Mouse (Mus musculus) cerebellum, adult 11 months (tissue): ENCODE results near the gene Eid2.
A peak's percentile ranks its signal among the peaks of the same experiment; 100 is the strongest.
"Not testable (repeated sequence)": the region's sequence is repeated elsewhere in the genome, so short reads cannot be mapped to it uniquely, and the experiment has no call there.

Experiments used
- DNase-seq: peaks from one replicate; pipeline ENCODE4 v3.0.0; 2022

The Eid2 gene

GRCm38 (mm10) chr7:28267129-28268041 lies at the start of gene Eid2:
Gene Eid2, plus strand, starts transcription at chr7:28267881.
- peak; percentile 89 for DNase-seq

GRCm38 (mm10) chr7:28218951-28219740 lies 48.5 kb upstream of the Eid2 start:
- DNase-seq, result peak; percentile 9

DNA sequence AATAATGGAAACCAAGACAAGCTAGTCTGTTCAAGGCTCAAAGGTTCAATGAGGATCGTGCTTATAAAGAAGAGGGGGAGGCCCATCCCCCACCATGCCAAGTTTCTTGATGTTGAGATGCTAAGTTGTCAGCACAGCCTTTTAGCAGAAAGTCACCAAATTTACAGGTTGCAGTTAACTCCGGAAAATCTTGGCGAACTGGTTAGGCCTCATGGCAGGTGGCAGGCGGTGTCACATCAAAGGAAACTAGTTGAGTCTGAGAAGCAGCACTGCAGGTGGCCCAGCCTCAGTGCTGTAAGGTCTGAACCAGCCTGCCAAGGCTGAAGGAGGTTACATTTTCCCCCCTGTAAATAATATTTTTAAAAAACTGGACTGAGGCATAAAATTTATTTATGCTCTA lies 40.8 kb upstream of the Eid2 start:
- not testable (repeated sequence) for DNase-seq

DNA sequence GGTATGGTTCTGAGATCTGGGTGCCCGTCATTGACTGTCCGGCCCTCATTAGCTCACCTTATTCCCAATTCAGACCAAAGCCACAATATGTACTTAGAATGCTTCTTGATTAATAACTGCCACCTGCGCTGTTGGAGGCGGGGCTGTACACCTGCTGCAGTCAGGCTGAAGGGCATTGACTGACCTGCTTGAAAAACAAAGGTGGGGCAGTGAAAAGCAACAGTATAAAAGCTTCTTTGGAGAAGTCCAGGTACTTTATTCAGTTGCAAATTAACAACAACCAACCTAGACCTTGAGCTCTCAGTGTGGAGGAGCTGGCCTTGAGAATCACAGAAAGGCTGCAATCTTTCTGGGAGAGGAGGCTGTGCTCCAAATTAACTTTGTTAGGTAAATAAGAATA lies 40.3 kb upstream of the Eid2 start:
- DNase-seq, result not testable (repeated sequence)

GRCm38 (mm10) chr7:28243943-28244342 lies 23.7 kb upstream of the Eid2 start:
- DNase-seq, result not testable (repeated sequence)

GRCm38 (mm10) chr7:28248957-28249356 lies 18.7 kb upstream of the Eid2 start:
- DNase-seq, result no peak

DNA sequence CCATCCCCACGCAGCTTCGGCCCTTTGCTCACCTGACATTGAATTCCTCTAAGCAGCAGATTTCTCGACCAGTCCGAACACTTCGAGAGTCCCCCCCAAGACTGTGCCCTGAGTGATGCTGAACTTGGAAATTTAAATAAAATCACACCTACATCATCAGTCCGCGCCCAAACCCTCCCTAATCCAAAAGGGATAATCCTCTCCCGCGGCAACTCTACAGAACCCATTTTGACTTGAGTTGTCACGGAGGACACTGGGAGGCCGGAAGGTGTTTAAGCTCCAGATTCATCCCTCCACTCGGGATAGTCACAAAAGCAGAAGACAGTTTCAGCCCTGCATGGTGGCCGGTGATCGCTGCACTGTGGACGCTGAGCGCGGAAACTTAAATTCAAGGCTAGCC lies 15.7 kb upstream of the Eid2 start:
- DNase-seq, result no peak

GRCm38 (mm10) chr7:28254591-28254990 lies 13.1 kb upstream of the Eid2 start:
- DNase-seq, result no peak

- no peak for DNase-seq
Measured at GRCm38 (mm10) chr7:28255476-28255875, 12.2 kb upstream of the Eid2 start.

GRCm38 (mm10) chr7:28262861-28263260 lies 4.8 kb upstream of the Eid2 start:
- no peak for DNase-seq

GRCm38 (mm10) chr7:28263786-28264185 lies 3.9 kb upstream of the Eid2 start:
- DNase-seq, result no peak

DNA sequence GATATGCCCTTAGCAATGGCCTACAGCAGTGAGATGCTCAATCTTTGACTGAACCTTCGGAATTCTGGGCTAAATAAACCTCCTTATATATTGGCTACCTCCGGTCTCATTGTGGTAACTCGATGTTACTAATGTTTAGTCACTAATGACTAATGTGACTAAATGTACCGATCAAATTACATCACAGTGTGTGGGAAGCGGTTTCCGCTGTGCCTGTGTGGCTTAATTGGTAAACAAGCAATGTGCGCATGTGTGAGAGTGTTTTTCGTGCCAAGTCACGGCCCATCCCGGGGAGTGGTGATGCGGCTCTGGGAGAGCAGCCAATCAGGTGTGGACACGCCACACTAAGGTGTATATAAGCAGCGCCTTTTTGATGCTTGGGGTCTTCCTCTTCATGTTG lies 2.3 kb upstream of the Eid2 start:
- DNase-seq, result no peak

- peak; percentile 57 for DNase-seq
Measured at GRCm38 (mm10) chr7:28268042-28268531, 406 bp downstream of the Eid2 start.

DNA sequence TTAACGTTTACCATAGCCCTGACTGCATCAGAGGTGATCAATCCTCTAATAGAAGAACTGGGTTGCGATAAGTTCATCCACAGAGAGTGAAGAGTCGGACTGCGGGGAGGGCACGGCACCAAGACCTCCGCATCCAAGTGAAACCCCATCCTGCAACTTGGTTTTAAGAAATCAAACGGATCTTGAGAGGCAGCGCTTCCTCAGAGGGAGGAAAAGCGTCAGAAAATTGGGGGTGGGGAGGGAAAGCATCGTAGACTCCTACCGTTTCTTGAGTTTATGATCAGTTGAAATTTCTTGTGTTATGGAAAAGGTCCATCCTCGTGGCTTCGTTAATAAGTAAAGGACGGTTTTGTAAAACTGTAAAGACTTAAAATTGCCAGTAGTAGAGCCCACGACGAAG lies 895 bp downstream of the Eid2 start:
- DNase-seq, result no peak

DNA sequence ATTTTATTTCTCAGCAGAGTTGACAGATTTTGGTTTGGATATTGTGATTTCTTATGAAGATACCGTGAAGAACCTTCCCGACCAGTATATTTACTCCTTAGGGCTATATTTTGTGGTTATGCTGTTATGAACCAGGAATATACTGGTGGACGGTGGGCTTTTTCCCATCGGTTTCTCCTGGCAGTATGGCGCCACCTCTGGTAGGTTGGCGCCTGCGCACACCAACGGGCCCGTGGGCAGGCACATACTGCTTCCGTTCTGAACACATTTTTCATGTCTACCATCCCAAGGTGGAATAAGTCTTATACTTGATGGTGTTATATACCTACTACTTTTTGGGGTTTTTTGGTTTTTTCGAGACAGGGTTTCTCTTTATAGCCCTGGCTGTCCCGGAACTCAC lies 1.7 kb downstream of the Eid2 start:
- DNase-seq, result no peak

DNA sequence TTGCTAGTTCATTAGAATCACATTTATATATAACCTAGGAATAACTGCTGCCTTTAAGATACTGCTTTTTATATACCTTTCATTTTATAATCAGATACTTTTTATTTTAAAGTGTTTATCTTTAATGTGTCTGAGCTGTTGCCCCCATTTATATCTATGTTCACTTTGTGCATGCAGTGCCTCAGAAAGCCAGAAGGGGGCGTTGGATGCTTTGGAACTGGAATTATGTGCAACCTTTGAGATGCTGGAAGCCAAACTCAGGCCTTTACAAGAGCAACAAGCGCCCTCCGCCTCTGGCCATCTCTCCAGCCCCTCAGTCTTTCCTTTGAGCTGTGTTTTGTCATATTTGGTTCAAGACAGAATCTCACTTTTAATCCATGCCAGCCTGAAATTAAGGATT lies 4.1 kb downstream of the Eid2 start:
- no peak for DNase-seq

DNA sequence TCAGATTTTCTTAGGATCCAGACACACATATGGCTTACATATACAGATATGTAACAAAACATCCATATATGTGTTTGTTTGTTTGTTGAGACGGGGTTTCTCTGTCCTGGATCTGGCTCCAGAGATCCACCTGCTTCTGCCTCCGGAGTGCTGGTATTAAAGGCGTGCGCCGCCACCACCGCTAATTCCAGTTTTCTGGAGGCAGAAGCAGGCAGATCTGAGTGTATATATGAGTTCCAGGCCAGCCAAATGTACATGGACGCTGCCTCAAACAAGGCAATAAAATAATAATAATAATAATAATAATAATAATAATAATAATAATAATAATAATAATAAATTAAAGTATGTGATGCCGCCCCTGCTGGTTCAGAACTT lies 9.5 kb downstream of the Eid2 start:
- no peak for DNase-seq

DNA sequence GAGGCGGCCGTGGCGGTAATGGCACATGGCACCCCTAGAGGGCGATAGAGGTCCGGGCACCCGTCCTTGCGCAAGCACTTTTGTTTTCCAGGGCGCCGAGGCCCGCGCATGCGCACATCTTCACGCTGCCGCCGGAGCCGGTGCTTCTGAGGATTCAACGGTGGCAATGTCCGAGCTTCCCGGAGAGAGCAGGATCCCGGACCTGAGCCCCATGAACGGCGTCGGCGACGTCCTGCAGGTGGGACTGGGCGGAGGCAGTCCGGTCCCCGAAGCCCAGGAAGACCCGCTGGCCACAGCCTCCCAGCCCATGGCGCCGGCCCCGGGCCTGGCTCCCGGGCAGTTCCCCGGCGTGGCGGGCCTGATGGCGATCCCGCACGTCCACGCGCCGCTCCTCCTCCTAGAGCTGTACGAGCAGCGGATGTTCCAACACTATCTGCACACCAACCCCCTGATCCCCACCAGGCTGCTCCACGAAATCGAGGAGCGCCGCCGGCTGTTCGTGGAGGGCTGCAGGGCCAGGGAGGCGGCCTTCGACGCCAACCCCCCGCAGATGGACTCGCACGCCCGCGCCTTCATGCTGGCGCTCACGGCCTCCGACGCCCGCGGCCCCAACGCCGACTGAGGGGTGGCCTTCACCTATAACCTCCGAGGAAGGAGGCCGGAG lies 10.1 kb downstream of the Eid2 start, which contains the start of gene Eid2b:
Eid2b (plus strand) TSS at position 125 of the 664 bp plus-strand sequence.
- DNase-seq, result peak; percentile 97

- no peak for DNase-seq
Measured at GRCm38 (mm10) chr7:28278279-28278652, 10.6 kb downstream of the Eid2 start.

- no peak for DNase-seq
Measured at GRCm38 (mm10) chr7:28280630-28281029, 12.9 kb downstream of the Eid2 start.

GRCm38 (mm10) chr7:28290165-28290564 lies 22.5 kb downstream of the Eid2 start:
- DNase-seq, result no peak

DNA sequence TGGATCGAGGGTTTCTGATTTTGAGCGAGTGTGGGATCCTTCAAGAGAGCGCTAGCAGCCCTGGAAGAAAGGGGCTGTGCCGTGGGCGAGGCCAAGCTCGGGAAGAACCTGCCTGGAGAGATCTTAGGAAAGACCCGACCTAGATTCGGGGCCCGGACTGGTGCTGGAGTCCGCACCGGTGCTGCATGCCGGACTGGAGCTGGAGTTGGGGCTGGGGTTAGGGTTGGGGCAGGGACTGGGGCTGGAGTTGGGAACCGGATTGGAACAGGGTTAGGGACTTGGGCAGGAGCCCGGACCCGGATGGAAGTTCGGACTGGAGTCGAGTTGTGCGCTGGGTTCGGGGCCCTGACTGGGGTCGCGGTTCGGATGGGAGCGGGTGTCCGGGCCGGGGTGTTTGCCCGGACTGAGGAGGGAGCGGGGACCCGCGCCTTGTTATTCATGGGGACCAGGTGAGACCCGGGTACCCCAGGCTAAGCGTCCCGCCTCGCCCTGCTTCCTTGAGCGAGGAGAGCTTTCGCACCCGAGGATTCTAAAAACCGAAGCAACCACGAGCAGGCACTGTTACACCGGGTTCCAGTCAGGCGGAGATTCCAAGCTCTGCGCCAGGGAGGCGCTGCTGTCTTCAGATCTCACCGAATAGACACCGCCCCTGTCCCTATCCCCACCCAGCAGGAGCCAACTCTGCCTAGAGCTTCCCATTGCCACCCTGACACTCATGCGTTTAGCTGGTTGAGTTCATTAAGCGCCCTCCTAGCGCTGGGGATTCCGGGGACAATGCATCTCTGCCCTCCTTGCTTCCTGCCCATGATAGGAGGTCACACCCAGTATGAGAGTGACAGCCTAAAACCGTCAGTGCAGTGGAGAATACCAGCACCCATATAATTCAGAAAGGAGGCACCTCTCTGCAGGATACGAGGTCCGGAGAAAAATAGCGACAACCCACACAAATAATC lies 23.2 kb downstream of the Eid2 start, which contains the start of gene Selenov:
Selenov (minus strand) TSS at position 549 of the 953 bp plus-strand sequence.
- DNase-seq, result no peak
